Mouse (Mus musculus) brain, adult 2 months (tissue): ENCODE data around the gene Gm28047.
"Not testable (repeated sequence)": the region's sequence is repeated elsewhere in the genome, so short reads cannot be mapped to it uniquely, and the experiment has no call there.

ENCODE experiments used
- DNase-seq: peaks from one replicate; pipeline ENCODE4 v3.0.0; 2011; ENCODE audit warnings: low read depth, low spot score

The Gm28047 gene

DNA sequence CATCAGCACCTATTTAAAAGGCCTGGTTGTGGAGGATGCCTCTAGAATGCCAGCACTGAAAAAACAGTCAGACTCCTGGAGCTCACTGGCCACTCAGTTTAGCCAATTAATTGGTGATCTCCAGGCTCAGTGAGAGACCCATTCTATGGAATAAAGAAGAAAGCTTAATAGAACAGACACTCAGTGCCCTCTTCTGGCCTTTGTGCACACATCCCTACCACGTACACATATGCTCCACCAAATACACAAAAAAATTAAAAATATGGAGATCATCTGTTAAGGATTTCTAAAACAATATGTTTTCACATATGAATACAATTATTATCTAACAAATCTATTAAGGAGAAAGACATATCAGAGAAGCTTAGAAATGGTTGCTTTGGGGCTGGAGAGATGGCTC lies 4.1 kb downstream of the Gm28047 start:
- peak; percentile 50 for DNase-seq

DNA sequence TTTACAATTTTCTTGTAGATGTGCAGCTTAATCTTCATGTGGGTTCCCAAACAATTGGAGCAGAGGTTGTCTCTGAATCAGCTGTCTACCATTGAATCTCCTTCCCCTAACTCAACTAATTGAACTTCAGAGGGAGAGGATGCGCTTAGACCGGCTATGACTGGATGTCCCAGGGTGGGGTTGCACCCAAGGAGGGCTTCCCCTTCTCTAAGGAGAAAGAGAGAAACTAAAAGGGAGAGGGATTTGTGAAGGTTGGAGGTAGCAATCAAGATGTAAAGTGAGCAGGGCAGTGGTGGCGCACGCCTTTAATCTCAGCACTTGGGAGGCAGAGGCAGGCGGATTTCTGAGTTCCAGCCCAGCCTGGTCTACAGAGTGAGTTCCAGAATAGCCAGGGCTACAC lies 5.4 kb downstream of the Gm28047 start:
- DNase-seq: no peak

GRCm38 (mm10) chr15:102617654-102618053 lies 7.2 kb downstream of the Gm28047 start:
- no peak for DNase-seq

GRCm38 (mm10) chr15:102616174-102616573 lies 8.7 kb downstream of the Gm28047 start:
- no peak for DNase-seq

DNA sequence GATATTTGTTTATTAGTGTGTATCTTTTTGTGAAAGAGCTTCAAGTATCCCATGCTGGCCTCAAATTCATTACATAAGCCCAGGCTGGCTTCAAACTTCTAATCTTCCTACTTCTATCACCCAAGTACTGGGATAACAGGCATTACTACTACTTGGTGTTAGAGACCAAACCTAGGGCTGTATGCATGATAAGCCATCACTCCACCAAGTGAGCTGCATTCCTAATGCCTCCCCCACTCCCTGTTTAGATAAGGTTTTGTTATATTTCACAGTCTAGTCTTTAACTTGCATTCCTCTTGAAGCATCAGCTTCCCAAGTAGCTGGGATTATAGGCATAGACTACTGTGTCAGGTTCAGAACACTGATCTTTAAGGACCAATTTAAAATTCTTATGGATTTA lies 10.6 kb downstream of the Gm28047 start:
- DNase-seq: no peak

DNA sequence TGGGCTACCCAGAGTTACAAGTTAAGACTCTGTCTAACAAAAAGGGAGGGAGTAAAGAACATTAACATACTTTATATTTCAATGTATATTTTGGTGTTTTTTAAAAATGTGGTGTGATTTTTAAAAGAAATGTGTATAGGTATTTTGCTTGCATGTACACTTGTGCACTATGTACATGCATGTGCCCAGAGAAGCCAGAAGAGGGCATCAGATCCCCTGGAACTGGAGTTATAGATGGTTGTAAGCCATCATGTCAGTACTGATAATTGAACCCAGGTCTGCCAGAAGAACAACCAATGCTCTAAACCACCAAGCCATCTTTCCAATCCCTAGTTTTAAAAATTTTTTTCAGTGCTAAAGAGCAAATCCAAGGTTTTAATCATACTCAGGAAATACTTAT lies 11.9 kb downstream of the Gm28047 start:
- DNase-seq: no peak

GRCm38 (mm10) chr15:102608586-102608985 lies 16.3 kb downstream of the Gm28047 start:
- not testable (repeated sequence) for DNase-seq

DNA sequence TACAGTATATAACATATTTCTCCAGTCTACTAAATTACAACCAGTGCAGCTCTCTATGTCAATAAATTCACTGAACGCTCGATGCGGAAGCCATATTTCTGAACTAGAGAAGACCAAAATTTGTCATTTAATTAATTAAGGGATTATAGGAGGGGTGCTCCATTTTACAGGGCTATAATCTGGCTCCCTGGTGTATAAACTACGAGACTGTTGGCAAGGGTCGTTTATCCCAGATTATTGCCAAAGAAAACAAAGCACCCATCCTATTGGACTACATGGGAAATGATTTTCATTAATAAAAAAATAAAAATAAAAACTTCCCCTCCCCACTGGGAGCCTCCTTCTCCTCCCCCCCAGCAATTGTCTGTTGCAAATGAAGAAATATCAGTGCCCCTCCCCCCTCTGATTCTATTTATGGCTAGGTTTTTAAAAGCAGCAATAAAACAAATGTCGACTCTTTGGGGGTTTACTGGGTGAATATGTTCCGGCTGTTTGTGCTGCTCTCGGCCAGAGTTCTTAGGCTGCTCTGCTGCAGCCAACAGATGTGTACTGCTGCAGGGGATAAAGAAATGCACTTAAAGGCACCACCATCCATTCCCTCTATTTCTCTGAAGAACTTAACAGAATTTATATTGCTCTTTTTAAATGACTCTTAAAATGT lies 30.7 kb downstream of the Gm28047 start:
- DNase-seq: peak; percentile 22

- DNase-seq: peak; percentile 26
Measured at GRCm38 (mm10) chr15:102592674-102593073, 32.2 kb downstream of the Gm28047 start.

- peak; percentile 33 for DNase-seq
Measured at GRCm38 (mm10) chr15:102590567-102590966, 34.3 kb downstream of the Gm28047 start.

- DNase-seq: no peak
Measured at GRCm38 (mm10) chr15:102589826-102590225, 35.0 kb downstream of the Gm28047 start.

GRCm38 (mm10) chr15:102585501-102585900 lies 39.4 kb downstream of the Gm28047 start:
- DNase-seq: no peak

DNA sequence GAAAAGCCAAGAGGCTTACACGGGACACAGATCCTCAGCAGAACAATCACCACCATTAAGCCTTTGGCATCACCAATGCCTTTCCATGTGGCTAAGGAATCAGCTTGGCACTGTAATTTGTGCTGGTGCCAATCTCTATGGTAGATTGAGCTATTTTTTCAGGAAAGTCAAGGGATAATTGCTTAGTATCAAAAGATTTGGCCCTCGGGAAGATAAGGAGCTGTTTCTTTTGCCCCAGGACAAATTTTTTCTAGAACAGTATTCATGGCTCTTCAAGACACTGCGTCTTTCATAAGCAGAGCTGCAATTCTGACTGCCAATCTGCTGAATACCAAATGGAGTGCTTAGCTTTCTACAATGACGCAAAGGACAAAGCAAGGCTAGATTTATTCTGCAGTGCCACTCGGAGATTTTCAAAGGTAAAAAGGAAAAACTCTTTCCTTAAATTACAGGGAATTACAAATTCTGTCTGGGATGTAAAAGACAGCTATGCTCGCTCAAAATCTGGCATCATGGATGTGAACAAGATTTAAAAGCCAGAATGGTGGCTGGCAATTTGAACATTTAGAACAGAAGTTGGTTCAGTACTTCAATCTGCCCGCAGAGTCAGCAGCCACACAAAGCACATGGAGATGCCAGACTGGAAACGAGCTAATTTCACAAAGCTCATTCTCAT lies 41.0 kb downstream of the Gm28047 start:
- peak; percentile 87 for DNase-seq

- no peak for DNase-seq
Measured at GRCm38 (mm10) chr15:102581205-102581604, 43.7 kb downstream of the Gm28047 start.

DNA sequence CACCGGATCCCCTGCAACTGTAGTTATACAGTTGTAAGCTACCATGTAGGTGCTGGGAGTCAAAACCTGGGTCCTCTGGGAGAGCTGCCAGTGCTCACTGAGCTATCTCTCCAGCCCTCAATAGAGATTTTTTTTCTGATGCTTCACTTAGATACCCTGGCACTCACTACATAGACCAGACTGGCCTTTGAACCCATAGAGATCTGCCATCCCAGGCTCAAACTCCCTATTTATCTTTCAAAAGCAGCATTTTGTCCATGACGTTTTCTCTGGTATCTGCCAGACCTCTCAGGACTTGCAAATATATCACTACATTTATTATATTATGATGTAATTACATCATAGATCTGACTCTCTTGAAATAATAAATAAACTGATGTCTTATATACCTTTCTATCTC lies 46.5 kb downstream of the Gm28047 start:
- no peak for DNase-seq

DNA sequence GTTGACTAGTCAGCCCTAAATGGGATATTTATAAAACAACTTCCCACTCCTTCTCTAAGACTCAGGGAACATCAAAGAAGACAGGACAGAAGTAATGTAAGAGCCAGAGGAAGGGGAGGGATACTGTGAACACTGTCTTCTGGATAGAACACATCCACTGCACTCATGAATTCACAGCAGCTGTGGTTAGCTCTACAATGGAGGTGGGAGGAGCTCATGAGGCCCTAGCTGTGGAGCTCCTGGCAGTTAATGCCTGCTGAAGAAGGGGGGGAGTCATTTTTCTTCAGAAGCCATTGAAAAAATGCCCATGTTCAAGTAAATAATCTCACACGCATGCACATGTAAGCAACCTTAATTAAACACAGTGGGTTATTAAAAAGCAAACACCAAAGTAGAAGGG lies 47.9 kb downstream of the Gm28047 start:
- peak; percentile 73 for DNase-seq

DNA sequence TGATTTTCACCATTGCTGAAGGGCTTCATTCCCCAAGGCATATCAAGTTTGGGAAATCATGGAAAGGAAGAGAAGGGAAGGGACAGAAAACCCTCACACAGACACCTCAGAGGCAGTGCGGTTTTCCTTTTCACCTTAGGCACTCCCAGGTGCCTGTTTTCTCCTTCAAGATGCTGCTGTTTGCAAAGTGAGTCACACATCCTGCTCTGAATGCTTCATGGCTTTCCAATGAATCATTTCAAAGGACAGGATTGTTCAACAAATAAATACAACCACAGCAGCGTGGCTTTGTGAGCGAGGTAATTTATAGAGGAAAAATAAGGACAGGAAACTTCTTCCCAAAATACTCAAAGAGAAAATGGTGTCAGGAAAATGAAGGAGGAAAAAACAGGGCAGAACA lies 52.8 kb downstream of the Gm28047 start:
- DNase-seq: peak; percentile 53

DNA sequence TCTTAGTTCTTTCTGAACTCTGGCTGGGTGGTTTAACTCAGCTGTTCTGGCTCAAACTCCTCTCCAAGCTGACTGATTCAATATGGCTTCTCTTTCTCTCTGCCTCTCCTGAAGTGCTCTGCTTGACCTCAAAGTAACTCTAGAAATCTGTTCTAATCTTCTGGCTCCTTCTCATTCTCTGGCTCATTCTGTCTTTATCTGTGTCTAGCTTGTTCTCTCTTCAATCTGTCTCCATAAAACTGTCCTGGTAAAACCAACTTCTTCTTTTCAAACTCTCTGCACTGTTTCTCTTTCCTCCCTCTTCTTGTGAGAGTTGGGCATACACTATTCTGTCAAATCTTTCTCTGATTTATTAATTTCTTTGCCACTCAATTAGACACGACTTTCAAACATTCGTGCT lies 57.0 kb downstream of the Gm28047 start:
- DNase-seq: no peak

GRCm38 (mm10) chr15:102563681-102564080 lies 61.2 kb downstream of the Gm28047 start:
- peak; percentile 70 for DNase-seq

GRCm38 (mm10) chr15:102563061-102563460 lies 61.8 kb downstream of the Gm28047 start:
- no peak for DNase-seq

DNA sequence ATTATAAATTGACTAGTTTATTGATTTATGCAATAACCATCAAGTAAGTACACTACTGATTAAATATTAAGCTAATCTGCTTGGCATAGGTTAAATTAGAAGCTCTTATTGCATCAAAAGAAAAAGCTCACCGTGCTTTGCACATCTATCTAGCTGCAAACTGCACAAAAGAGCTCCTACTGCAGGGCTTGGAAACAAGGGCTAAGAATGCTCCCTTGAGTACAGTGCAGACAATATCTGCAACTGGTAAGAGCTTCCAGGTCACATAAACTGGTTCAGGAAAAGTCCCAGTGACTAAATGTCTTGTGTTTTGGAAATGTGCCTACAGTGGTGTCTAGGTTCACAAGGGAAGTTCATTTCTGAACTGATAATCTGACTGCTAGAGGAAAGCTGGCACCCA lies 62.4 kb downstream of the Gm28047 start:
- DNase-seq: no peak

DNA sequence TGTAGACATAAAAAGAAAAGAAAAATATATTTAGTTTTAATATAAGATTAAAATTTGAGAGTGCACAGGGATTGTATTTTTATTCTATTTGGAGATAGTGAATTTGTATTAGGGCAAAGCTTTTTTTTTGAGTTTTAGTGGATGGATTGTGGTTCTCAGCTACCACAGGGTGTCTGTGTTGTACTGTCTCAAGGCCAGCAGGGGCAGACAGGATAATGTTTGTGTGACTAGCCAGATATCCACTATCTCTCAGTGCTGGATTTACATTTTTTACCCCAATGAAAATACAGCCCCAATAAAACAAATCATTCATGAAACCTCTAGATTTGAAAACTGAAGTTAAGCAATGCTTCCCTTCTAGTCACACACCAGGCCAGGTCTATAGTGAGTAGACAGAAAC lies 67.3 kb downstream of the Gm28047 start:
- peak; percentile 59 for DNase-seq

GRCm38 (mm10) chr15:102555581-102555980 lies 69.3 kb downstream of the Gm28047 start:
- no peak for DNase-seq
